Mouse (Mus musculus) kidney, postnatal 10 days (tissue): ENCODE results near the gene Sec31a.

Experiments used
- DNase-seq: peaks from one replicate; pipeline ENCODE4 v3.0.0; 2021; ENCODE audit warnings: mixed read lengths

Gene Sec31a

DNA sequence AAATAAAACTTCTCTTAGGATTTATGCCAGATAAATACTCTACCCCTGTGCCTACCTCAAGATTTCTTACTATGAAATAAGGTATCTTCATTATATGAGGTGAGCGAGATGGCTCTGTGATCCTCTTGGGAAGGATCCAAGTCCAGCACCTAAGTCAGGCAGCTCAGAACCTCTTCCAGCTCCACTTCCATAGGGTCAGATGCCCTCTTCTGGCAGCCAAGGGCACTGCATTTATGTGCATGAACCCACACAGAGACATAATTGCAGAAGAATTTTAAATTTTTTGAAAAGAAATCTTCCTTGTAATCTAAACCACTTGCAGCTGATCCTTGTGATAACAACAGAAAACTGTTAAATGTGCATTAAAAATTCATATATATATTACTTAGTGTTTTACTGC, 70.9 kb downstream of the Sec31a start:
- DNase-seq: no peak

DNA sequence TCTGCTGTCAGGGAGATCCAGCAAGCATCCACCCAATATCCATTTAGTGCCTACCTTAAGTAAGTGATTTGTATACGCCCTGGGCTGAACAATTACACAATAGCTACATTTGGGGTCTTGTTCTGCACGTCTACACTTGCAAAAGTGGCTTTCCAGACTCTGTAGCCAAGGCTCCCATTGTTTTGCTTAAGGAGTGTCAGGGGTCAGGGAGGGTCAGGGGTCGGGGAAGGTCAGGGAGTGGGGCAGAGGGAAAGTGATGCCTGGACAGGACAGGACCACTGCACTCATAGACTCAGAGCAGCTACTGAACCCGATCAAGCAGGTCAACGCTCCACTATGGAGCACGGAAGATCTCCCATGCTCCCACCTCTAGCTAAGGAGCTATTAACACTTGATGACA, 72.9 kb downstream of the Sec31a start:
- DNase-seq: no peak

GRCm38 (mm10) chr5:100342422-100342821, 73.6 kb downstream of the Sec31a start:
- no peak for DNase-seq

GRCm38 (mm10) chr5:100341042-100341441, 75.0 kb downstream of the Sec31a start:
- no peak for DNase-seq

- DNase-seq: no peak
Observed at GRCm38 (mm10) chr5:100337852-100338251, 78.2 kb downstream of the Sec31a start.

GRCm38 (mm10) chr5:100336876-100337275, 79.2 kb downstream of the Sec31a start:
- no peak for DNase-seq

GRCm38 (mm10) chr5:100335581-100336080, 80.4 kb downstream of the Sec31a start:
- no peak for DNase-seq

DNA sequence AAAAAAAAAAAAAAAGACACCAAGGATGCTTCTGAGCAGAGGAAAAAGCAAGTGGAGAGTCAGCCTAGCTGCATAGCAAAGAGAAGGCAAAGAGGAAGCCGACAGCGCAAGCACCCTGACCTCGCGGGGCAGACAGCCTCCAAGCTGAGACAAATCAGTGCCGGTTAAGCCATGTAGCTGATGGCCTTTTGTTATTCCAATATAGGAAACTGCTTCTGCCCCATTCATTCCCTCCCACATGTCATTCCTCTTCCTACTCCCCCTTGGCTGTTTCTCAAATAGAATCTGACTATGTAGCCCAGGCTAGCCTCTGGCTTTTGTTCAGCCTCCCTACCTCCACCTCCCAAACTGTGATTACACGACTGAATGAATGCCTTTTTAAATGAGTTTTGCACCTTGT, 81.3 kb downstream of the Sec31a start:
- DNase-seq: no peak

- DNase-seq: no peak
Observed at GRCm38 (mm10) chr5:100333607-100334380, 82.2 kb downstream of the Sec31a start.

DNA sequence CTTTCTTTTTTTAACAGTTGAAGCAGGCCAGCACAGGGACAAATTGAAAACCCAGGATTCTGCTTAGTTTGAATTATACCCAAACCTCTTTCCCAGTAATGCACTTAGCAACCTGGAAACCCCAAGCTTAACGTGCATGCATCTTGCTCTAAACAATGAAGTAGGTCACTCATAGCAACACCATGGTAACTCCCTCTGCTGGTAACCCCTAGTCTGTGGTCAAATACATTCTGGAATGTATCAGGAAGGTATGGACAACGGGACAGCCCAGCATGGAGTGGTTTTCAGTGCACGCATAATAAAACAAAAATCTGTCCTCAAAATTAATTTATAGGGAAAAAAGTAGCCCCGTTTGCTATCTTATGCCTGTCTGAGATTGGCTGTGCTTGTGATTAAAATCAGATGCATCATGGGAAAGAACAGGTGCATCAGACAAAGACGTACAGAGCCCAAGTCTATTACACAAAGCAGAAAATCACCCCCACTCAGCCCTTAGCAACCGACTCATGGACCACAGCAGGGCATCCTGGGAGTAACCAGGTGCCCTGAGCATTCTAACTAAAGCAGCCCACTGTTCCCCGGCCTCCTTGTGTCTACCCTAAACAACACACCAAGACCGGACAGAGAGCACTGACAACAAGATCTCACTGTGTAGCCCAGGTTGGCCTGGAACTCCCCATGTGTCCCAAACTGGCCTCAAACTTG, 83.6 kb downstream of the Sec31a start:
- DNase-seq: no peak

- no peak for DNase-seq
Observed at GRCm38 (mm10) chr5:100331636-100332035, 84.4 kb downstream of the Sec31a start.

DNA sequence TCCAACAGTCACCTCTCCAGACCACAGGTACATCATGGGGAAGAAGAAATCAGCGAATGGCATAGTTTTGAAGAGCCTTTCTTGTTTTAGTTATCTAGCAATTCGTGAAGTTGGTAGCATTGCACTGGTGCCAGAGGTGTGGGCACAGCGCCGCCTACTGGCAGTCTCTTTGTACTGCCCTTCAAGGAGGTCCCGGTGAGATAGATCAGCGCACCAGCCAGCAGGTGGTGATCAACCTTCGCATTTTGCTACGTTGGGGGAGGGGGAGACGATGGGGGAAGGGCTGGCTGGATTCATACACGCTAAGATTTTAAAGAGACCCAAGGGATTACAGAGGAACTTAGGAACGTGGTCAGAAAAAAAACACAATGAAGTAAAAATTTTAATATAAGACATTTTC, 94.0 kb downstream of the Sec31a start:
- DNase-seq: peak; percentile 86

- no peak for DNase-seq
Observed at GRCm38 (mm10) chr5:100317842-100318241, 98.2 kb downstream of the Sec31a start.

- DNase-seq: no peak
Observed at GRCm38 (mm10) chr5:100317010-100317409, 99.0 kb downstream of the Sec31a start.

DNA sequence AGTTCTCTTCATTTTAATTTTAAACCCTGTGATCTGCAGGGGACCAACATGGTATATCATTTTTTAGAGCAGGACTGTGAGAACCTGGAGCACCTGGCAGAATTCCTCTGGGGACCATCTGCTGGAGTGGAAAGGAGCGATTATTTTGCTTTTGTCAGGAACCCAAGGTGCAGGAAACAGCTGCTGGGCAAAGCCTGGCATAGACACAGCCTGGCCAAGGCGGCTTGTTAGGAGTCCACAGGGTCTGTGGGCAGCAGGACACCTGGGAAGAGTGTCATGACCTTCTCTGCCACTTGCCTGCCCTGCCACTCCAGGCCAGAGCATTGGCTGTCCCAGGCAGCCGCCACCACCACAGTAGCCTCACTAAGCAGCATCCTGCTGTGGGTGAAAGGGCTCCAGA, 100.4 kb downstream of the Sec31a start:
- no peak for DNase-seq

- no peak for DNase-seq
Observed at GRCm38 (mm10) chr5:100312391-100312790, 103.6 kb downstream of the Sec31a start.
